Mouse (Mus musculus): Measurements from ENCODE around the gene Pip5k1c. TPM values are rescaled to one million over a fixed set of nuclear protein-coding genes. Genes with fewer than 3 reads are reported as not detected.

Pip5k1c gene
- polyA plus RNA-seq, 1 experiment from 2014 or later: 19.1 TPM

DNA sequence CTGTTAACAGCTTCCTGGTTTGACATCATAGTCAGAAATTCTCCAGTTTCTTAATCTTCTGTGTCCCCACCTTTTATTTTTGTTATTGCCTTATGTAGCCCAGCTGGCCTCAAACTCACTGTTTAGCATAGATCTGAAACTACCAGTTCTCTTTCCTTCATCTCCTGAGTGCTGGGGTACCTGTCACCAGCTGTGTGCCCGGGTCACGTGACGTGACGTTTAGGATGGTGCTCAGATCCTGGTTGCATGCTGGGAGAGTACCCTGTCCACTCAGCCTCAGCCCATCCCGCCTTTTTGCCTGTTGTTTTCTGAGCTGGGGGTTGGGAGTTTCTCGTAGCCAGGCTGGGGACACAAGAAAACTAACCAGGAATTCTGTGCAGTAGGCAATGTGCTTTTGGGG, 4.5 kb downstream of the Pip5k1c start:
- no peak for TF ChIP-seq EP300 (optimal IDR thresholded peaks at IDR 0.05)
- TF ChIP-seq CTCF (IDR thresholded peaks at IDR 0.05; ENCODE audit: low read depth): no peak
- 77% methylated on average over 6 of the region's 6 CpGs for WGBS
- DNase-seq (ENCODE audit: low spot score) (no peak), ATAC-seq (ENCODE audit: low FRiP score, low TSS enrichment) (no peak)
- Histone ChIP-seq H3K9me3 (ENCODE audit: control insufficient read depth, low read length) (no peaks in the 10 kb centered on the region), H3K36me3 (ENCODE audit: control insufficient read depth, insufficient read depth, low read length) (no peaks in the 10 kb centered on the region), H3K27me3 (ENCODE audit: control insufficient read depth, insufficient read depth, low read length) (no peaks in the 10 kb centered on the region), H3K4me2 (replicated peaks; ENCODE audit: low read depth) (no peak overlapping the region), H3K4me1 (replicated peaks; ENCODE audit: control insufficient read depth, insufficient read depth) (peaks cover 7% of the 10 kb centered on the region), H3K9ac (ENCODE audit: low read length) (peak overlapping the region; percentile 27; the same call in 1 of the 2 replicates), H3K27ac (replicated peaks) (peak overlapping the region; percentile 73), H3K4me3 (ENCODE audit: low read depth, low read length) (no peak overlapping the region)

DNA sequence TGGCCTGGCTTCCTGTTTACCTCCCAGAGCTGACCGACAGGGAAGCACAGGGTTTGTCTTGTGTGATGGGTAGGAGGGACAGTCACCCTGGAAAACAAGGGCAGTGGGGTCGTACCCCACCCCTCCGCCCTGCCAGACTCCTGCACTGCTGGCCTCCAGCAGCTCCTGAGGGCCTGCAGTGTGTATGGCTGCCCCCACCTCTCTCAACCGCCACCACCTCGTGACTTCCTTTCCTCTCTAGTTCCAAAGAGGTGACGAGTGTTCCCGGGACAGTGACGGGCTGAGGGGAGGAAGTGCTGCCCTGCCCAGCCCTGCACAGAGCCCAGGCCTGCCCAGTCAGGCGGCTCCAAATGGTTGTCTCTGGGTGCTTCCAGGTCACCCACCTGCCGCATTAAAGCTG, 5.1 kb downstream of the Pip5k1c start:
- Histone ChIP-seq H3K9me3 (ENCODE audit: control insufficient read depth, low read length) (no peaks in the 10 kb centered on the region), H3K4me1 (replicated peaks; ENCODE audit: control insufficient read depth, insufficient read depth) (peaks cover 7% of the 10 kb centered on the region), H3K36me3 (ENCODE audit: control insufficient read depth, insufficient read depth, low read length) (no peaks in the 10 kb centered on the region), H3K4me3 (ENCODE audit: low read depth, low read length) (no peak overlapping the region), H3K27ac (replicated peaks) (peak overlapping the region; percentile 73), H3K9ac (ENCODE audit: low read length) (peak overlapping the region; percentile 27; the same call in 1 of the 2 replicates), H3K4me2 (replicated peaks; ENCODE audit: low read depth) (no peak overlapping the region), H3K27me3 (ENCODE audit: control insufficient read depth, insufficient read depth, low read length) (no peaks in the 10 kb centered on the region)
- no peak for TF ChIP-seq EP300 (optimal IDR thresholded peaks at IDR 0.05)
- TF ChIP-seq CTCF (IDR thresholded peaks at IDR 0.05; ENCODE audit: low read depth): no peak
- WGBS: 51% methylated on average over 10 of the region's 10 CpGs
- ATAC-seq (ENCODE audit: low FRiP score, low TSS enrichment) (no peak), DNase-seq (ENCODE audit: low spot score) (no peak)

DNA sequence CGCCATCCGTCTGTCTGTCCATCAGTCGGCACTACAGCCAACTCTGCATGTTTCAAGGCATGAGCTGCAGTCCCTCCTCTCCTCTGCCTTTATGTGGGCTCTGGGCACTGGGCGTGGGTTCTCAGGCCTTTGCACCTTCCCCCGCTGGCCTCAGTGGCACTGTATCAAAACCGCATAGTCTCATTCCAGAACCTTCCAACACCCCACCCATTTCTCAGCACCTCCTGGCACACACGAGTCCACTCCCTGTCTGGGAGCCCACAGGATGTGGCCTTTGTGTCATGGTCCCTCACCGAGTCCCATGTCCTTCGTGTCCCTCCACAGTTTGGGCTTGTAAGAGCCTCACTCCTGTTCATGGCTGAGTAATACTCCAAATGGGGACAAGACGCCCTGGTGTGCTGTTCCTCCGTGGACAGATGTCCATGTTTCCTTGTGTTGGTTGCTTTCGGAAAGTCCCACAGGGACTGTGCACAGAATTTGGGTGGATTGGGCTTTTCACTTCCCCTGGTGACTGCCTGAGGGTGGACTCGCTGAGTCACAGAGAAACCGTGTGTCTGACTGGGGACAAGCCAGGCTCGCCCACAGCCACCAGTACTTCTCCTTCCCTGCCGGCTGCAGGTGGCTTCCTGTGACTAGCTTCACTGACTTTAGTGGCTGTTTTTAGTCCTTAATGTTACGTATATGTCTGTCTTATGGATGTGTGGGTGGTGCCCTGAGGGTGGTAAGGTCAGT, 5.8 kb downstream of the Pip5k1c start:
- Histone ChIP-seq H3K4me1 (replicated peaks; ENCODE audit: control insufficient read depth, insufficient read depth) (peaks cover 12% of the 10 kb centered on the region), H3K4me2 (replicated peaks; ENCODE audit: low read depth) (no peak overlapping the region), H3K4me3 (ENCODE audit: low read depth, low read length) (no peak overlapping the region), H3K9me3 (ENCODE audit: control insufficient read depth, low read length) (no peaks in the 10 kb centered on the region), H3K36me3 (ENCODE audit: control insufficient read depth, insufficient read depth, low read length) (no peaks in the 10 kb centered on the region), H3K27me3 (ENCODE audit: control insufficient read depth, insufficient read depth, low read length) (no peaks in the 10 kb centered on the region), H3K9ac (ENCODE audit: low read length) (no peak overlapping the region), H3K27ac (replicated peaks) (peak overlapping the region; percentile 73)
- no peak for DNase-seq (ENCODE audit: low spot score)
- 85% methylated on average over 17 of the region's 17 CpGs for WGBS
- TF ChIP-seq CTCF (IDR thresholded peaks at IDR 0.05; ENCODE audit: low read depth) (no peak), EP300 (optimal IDR thresholded peaks at IDR 0.05) (no peak)
- ATAC-seq (ENCODE audit: low FRiP score, low TSS enrichment): no peak

DNA sequence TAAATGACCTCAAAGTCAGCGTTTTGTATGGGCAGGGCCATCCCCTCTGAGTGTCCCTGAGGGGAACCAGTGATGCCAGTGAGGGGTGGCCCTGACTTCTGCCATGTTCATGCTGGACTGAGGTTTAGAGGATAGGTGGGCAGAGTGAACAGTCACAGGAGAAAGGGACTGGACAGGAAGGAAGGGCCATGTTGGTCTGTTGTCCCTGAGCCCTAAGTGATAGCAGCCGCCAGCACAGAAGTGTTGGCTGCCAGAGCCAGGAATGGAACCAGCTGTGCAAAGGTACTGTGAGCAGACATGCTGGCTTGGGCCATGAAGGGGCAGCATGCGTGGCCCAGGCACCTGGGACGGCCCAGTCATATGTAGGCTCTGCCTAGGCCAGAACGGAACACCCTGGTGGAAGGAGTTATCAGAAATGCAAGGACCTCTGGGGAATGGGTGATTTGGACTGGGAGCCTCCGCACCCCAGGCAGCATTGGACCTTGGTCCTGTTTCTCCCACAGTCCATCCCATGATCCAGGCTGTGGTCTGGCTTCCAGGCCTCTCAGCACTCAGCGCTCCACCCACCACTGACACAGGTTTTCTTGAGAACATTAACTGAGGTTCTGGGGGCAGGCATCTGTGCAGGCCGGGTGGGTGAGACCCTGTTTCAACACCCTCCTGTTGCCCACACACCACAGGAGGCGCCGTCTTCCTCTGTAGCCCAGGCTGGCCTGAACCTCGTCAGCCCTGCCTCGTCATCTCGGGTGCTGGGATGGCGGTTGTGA, 7.0 kb downstream of the Pip5k1c start:
- peak overlapping the region; percentile 13 for H3K9ac ChIP-seq (ENCODE audit: low read length)
- no peak overlapping the region for H3K4me3 ChIP-seq (ENCODE audit: low read depth, low read length)
- DNase-seq (ENCODE audit: low spot score) (no peak), ATAC-seq (ENCODE audit: low FRiP score, low TSS enrichment) (no peak)
- TF ChIP-seq EP300 (optimal IDR thresholded peaks at IDR 0.05) (no peak), CTCF (IDR thresholded peaks at IDR 0.05; ENCODE audit: low read depth) (no peak)
- H3K4me2 ChIP-seq (replicated peaks; ENCODE audit: low read depth): no peak overlapping the region
- no peaks in the 10 kb centered on the region for H3K36me3 ChIP-seq (ENCODE audit: control insufficient read depth, insufficient read depth, low read length)
- no peaks in the 10 kb centered on the region for H3K27me3 ChIP-seq (ENCODE audit: control insufficient read depth, insufficient read depth, low read length)
- 83% methylated on average over 14 of the region's 14 CpGs for WGBS
- no peaks in the 10 kb centered on the region for H3K9me3 ChIP-seq (ENCODE audit: control insufficient read depth, low read length)
- peaks cover 6% of the 10 kb centered on the region for H3K4me1 ChIP-seq (replicated peaks; ENCODE audit: control insufficient read depth, insufficient read depth)
- no peak overlapping the region for H3K27ac ChIP-seq (replicated peaks)

DNA sequence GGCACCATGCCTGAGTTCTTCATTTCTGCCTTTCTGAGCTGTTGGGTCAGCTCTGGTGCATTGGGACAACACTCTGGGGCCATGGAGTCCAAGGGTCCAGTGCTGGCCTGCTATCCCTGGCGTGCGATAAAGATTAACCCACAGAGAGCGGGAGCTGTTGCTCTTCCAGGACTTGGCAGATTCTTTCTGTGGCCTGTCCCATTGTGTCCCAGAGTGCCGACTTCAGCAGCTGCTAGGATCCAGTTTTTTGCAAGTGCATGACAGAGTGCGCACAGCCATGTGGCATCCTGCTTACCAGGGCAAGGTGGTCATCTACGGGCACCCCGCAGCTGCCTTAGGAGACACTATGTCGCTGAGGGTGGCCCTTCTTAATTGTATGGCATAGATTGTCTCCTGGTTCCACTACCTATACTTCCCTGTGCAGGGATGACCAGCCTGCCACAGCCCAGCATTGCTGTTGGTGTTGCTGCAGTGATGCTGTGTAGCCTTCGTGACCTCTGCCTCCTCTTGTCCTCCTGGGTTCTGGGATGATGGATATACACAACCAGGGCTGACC, 7.7 kb downstream of the Pip5k1c start:
- no peak for ATAC-seq (ENCODE audit: low FRiP score, low TSS enrichment)

More for the DNA sequence above, 7.7 kb downstream of the Pip5k1c start:
- no peak for DNase-seq (ENCODE audit: low spot score)
- no peak overlapping the region for H3K4me2 ChIP-seq (replicated peaks; ENCODE audit: low read depth)
- H3K4me1 ChIP-seq (replicated peaks; ENCODE audit: control insufficient read depth, insufficient read depth): peaks cover 6% of the 10 kb centered on the region
- peak overlapping the region; percentile 23 for H3K9ac ChIP-seq (ENCODE audit: low read length)
- H3K36me3 ChIP-seq (ENCODE audit: control insufficient read depth, insufficient read depth, low read length): no peaks in the 10 kb centered on the region
- H3K4me3 ChIP-seq (ENCODE audit: low read depth, low read length): no peak overlapping the region
- TF ChIP-seq CTCF (IDR thresholded peaks at IDR 0.05; ENCODE audit: low read depth): no peak
- TF ChIP-seq EP300 (optimal IDR thresholded peaks at IDR 0.05): no peak
- 74% methylated on average over 9 of the region's 9 CpGs for WGBS
- no peaks in the 10 kb centered on the region for H3K9me3 ChIP-seq (ENCODE audit: control insufficient read depth, low read length)
- H3K27ac ChIP-seq (replicated peaks): no peak overlapping the region
- H3K27me3 ChIP-seq (ENCODE audit: control insufficient read depth, insufficient read depth, low read length): no peaks in the 10 kb centered on the region

Data from stomach, postnatal 0 days (tissue).